Mouse (Mus musculus): Measurements from ENCODE around the gene Olfr1371.
"Not testable (repeated sequence)": the region's sequence is repeated elsewhere in the genome, so short reads cannot be mapped to it uniquely, and the experiment has no call there.

The Olfr1371 gene

DNA sequence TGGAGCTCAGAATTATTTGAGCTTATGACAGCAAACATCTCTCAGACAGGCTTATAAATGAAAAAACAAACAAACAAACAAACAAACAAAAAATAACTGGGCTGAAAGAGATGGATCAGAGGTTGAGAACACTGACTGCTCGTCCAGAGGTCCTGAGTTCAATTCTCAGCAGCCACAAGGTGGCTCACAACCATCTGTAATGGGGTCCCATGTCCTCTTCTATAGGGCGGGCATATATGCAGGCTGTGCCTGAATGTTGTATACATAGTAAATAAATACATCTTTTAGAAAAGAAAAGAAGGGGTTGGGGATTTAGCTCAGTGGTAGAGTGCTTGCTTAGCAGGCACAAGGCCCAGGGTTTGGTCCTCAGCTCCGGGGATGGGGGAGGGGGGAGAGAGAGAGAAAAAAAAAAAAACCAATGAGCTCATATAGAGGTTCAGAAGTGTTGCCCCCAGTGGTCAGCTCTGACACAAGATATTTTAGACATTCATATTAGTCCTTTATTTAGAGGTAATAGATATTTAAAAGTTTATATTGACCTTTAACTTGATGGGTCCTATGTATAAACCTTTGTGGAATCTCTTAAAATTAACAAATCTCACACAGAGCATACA is 12.3 kb upstream of the Olfr1371 start:
- DNase-seq (ENCODE audit: low read depth, low spot score): no peak

GRCm38 (mm10) chr11:52223968-52224682 is 10.3 kb upstream of the Olfr1371 start:
- no peak for DNase-seq (ENCODE audit: low read depth, low spot score)

DNA sequence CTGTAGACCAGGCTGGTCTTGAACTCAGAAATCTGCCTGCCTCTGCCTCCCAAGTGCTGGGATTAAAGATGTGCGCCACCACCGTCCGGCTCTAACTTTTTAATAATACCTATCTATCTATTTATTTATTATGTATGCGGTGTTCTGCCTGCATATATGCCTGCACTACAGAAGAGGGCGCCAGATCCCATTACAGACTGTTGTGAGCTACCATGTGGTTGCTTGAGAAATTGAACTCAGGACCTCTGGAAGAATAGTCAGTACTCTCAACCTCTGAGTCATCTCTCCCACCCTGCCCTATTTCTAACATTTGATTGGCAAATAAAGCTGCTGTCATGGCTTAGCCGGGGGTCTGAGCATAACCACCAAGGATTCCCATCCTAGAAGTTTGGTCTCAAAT is 9.1 kb upstream of the Olfr1371 start:
- no peak for DNase-seq (ENCODE audit: low read depth, low spot score)

DNA sequence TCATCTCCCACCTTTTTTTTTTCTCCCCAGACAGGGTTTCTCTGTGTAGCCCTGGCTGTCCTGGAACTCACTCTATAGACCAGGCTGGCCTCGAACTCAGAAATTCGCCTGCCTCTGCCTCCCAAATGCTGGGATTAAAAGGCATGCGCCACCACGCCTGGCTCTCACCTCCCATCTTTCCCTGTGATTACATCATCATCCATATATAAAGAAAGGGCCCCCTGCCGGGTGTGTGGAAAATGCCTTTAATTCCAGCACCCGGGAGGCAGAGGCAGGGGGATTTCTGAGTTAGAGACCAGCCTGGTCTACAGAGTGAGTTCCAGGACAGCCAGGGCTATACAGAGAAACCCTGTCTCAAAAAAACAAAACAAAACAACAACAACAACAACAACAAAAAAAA is 8.1 kb upstream of the Olfr1371 start:
- DNase-seq (ENCODE audit: low read depth, low spot score): not testable (repeated sequence)

DNA sequence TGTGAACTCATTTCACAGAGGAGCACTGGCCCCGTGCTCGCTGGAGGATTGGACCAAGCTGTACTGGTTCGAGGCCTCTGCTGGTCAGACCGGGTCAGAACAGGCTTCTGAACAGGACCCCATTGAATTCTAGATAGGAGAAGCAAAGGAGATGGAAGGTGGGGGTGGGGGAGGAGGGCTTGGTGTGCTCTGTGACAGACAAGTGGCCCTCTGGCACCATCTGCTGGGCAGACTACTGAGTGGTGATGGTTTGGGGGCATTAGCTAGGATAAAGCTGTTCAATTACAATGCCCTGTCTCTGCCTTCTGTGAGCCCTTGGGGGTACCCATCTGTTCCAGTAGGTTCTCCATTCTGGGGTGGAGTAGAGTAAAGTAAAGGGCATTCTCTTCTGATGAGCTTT is 6.5 kb upstream of the Olfr1371 start:
- no peak for DNase-seq (ENCODE audit: low read depth, low spot score)

DNA sequence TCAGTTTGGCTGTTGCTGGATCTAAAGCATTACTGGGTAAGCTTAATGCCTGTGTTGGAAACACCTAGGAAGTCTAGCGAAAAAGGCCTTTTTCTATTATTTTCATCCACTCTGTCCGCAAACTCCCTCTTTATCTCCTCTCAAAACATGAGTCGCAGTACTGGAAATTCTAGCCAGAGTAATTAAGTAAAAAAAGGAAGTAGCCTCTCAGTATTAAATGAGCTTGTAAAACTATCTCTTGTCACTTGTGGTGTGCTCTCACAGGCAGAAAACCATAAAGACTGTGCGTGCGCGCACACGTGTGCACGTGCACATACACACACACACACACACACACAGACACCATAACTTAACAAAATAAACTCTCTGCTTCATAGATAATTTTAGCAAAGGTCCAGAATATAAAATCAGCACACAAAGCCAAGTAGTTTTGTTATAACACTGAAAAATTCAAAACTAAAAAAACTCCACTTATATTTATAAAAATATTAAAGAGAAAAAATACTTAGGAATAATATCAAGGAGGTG is 17.2 kb downstream of the Olfr1371 start:
- DNase-seq (ENCODE audit: low read depth, low spot score): not testable (repeated sequence)

GRCm38 (mm10) chr11:52180651-52181050 is 33.1 kb downstream of the Olfr1371 start:
- not testable (repeated sequence) for DNase-seq (ENCODE audit: low read depth, low spot score)

DNA sequence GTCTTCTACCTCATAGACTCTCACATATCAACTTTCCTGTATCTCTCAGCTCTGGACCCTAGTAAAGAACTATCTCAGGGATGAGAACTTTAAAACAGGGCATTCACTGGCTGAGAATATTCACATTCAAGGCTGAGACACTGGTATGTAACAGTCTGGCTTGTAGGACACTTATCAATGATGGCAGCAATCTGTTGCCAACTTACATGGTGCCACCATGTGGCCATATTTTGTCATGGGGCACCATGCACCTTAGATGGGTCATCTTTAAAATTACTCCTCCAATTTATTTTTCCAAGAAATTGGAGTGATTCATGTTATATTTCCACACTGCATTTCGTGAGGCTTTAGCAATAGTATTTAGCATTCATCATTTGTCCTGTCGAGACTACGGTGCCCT is 33.9 kb downstream of the Olfr1371 start:
- not testable (repeated sequence) for DNase-seq (ENCODE audit: low read depth, low spot score)

DNA sequence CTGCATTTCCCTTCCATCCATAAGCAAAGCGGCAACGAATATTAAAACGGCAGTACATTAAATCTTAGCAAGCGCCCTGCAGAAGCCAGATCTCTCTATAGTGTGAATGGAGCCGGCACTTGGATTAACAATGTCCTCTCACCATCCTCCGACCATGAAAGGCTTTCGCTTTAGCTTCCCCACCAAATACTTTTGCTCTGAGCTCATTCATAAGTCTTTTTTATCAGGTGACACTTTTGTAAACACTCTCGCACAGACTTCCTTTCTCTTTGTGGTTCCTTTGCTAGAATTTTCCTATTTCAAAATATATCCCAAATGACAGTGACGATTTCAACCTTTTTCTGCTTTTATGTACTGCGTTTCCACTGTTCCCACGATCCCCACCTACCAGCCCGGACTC is 45.3 kb downstream of the Olfr1371 start:
- no peak for DNase-seq (ENCODE audit: low read depth, low spot score)

DNA sequence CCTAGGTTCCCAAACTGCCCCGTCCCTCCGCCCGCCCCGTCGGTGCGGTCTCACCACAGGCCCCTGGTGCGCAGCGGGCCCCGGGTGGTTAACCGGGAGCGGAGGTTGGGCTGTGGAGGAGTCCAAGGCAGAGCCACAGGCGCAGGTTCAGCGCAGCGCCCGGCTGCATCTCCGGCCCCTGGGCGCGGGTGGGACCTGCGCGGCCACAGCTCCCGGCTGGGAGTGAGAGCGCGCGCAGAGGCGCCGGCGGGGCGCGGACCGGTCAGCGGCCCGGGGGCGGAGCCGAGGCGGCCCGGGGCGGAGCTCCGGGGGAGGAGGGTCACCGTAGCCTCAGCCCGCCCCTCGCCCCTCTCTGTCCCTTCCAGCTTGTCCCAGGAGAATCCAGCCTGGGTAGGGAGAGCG is 45.9 kb downstream of the Olfr1371 start:
- DNase-seq (ENCODE audit: low read depth, low spot score): not testable (repeated sequence)

GRCm38 (mm10) chr11:52167126-52167525 is 46.7 kb downstream of the Olfr1371 start:
- DNase-seq (ENCODE audit: low read depth, low spot score): no peak

- DNase-seq (ENCODE audit: low read depth, low spot score): no peak
Measured at GRCm38 (mm10) chr11:52163926-52164325, 49.9 kb downstream of the Olfr1371 start.

Measured in c-Kit-negative CD71-positive TER-119-positive erythroid progenitor cells, embryonic 14.5 days (primary cell).